Mouse (Mus musculus) urinary bladder, postnatal 36 days (tissue): ENCODE data around the gene Ehhadh.
"Not testable (repeated sequence)": the region's sequence is repeated elsewhere in the genome, so short reads cannot be mapped to it uniquely, and the experiment has no call there.

Experiments
- DNase-seq, 2 experiments: peaks; one replicate each; pipeline ENCODE4 v3.0.0; 2022; ENCODE audit warnings: low spot score in 2 of 2, mixed read lengths in 1 of 2

Ehhadh gene

GRCm38 (mm10) chr16:21787516-21788353 lies at the start of gene Ehhadh:
Gene Ehhadh (minus strand): TSS chr16:21787807.
- DNase-seq = peak; percentile 58 to 82

DNA sequence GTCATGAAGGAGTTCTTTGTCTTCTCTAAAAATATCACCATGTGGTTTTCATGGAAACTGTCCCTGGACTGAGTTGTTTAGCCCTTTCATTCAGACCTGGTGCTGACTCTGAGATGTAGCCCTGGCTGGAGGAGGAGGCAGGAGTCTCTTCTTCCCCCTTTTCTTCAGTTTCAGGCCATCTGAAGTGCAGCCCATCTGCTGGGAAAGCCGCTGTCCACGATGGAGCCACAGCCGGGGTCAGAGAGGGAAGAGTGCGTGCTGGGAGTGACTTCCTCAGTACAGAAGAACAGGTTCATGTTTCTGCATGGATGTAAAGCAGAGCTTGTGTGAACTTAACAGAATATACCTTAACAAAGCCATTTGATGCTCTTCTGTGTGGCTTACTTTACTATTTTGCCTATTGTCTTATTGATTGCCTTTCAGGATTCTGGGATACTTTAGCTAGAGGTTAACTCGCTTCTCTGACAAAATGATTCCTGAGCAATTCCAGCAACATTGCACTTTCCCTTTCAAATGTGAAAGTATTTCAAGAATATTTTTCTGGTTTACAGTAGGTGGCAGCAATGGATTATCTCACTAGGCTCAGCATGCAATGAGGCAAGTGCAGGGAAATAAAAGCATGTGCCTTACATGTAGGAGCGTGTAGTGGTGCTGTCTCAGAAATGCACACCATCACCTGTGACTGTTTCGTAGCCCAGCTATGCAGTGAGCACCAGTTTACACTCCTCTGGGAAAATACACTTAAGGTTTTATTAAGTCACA lies 48.9 kb upstream of the Ehhadh start:
- no peak for DNase-seq

DNA sequence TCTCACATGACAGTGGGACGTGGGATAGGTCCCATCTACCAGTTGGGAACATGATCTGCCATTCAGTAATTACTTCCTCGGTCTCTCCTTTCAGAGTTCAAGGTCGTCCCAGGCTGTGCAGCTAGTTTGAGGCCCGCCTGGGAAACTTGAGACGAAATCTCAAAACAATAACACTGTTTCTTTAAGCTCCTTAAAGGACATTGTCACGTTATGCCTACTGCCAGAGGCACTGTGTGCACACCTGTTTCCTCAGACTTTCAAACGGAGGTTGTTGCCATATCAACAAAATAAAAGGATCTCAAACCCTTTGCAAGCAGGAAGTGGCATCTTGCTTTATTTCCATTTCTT lies 48.0 kb upstream of the Ehhadh start:
- no peak for DNase-seq

- DNase-seq = no peak
Observed at GRCm38 (mm10) chr16:21834866-21835583, 47.4 kb upstream of the Ehhadh start.

DNA sequence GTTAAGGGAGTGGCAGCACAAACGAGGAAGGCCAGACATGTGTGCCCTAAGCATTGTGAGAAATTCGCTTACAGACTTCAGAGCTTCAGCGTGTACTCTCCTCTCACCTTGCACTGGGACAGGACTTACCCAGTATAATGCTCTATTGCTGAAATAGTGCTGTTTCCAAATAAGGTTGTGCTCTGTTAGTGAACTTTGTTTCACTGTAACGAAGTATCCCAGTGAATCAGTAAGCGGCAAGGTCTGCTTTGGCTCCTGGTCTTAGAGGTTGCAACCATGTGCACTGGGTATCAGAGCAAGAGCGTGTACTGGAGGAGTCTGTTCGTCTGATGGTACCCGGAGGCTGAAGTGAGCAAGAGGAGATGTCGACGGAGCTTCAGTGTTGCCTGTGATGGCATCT lies 46.4 kb upstream of the Ehhadh start:
- DNase-seq = no peak

DNA sequence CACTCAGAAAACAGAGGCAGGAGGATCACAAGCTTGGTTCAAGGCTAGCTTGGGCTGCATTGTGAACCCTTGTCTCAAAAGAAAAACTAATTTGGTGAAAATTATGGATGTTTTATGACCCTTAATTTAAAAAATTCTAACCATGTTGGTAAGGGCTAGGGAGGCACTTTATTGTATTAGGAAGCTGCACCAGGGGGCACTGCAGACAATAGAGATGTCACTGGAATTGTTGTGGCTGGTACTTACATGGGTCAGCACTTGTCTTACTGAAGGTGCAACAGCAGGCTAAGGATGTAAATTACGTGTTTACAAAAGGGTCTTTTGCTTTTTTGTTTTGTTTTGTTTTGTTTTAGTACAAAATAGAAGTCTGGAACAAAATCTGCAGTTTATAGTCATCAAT lies 45.9 kb upstream of the Ehhadh start:
- no peak for DNase-seq

DNA sequence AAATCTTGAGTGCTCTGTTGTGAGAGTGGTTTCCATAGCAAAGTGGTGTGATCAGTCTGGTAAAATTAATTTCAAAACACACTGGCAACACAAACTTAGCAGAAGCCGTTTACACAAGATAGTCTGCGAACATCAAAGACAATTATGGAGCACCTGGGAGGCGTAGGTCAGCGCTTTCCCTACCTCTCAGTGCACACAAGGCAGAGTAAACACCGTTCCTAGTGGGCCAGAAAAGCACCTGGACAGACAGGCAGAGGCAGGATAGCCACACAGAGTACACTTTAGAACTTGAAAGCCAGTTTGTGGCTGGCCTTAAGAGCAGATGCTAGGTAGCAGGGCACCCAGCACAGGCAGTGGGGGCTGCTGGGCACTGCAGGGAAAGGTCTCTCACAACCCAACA lies 44.2 kb upstream of the Ehhadh start:
- no peak for DNase-seq

- DNase-seq = no peak
Observed at GRCm38 (mm10) chr16:21830784-21831183, 43.2 kb upstream of the Ehhadh start.

- no peak for DNase-seq
Observed at GRCm38 (mm10) chr16:21829711-21830110, 42.1 kb upstream of the Ehhadh start.

DNA sequence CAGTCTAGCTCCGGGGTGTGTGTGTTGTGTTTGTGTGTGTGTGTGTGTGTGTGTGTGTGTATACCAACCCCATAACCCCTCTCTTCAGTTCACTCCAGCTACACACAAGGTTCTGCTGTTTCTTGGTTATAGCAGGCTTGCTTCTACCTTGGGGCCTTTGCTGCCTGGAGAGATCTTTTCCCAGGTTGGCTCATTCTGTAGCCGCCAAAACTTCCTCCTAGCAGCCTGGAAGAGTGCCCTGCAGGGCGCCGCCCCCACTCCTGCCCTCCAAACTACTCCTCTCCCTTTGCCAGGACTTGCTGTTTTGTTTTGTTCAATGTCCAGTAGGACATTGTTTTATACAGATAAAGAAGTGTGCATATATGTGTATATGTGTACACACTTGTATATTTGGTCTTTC lies 40.0 kb upstream of the Ehhadh start:
- no peak for DNase-seq

DNA sequence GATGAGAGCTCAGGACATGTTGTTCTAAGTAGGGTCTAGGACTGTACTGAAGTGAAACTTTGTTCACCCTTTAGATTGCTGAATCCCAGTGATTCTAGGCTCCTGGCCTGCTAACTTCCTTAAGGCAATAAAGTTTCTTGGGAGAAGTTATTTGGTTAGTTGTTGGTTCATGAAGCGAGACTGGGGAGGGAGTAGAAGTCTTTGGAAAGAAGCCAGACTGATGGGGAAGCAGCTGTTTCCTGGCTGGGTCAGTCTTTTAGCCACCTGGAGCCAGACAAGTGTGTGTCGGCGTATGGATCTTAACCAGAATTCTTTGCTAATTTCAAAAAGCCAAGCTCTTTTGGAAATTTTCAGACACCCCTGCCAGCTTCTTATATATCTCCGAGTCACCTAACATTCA lies 39.5 kb upstream of the Ehhadh start:
- DNase-seq = no peak

DNA sequence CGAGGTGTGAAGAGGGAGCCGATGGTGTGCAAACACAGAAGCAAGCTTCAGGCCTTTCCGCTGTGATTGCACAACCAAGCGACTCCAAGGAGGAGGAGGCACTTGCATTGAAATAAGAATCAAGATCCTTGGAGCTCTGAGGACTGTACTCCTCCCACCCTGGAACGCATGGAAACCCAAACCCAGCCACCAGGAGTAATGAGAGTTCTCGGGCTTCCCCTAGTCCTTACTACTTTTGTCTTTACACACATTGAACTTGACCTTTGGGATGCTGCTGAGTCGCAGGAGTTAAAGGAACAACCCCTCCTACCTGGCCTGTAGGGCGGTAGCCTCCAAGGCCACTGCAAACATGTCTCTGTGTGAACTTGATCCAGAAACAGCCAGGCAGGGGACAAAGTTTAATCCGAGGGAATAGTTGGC lies 38.0 kb upstream of the Ehhadh start:
- no peak for DNase-seq

GRCm38 (mm10) chr16:21818629-21819028 lies 31.0 kb upstream of the Ehhadh start:
- no peak for DNase-seq

GRCm38 (mm10) chr16:21818132-21818531 lies 30.5 kb upstream of the Ehhadh start:
- peak in 1 of 2 experiments; percentile 35 for DNase-seq

GRCm38 (mm10) chr16:21815669-21816010 lies 28.0 kb upstream of the Ehhadh start:
- no peak for DNase-seq

- DNase-seq = peak; percentile 38 to 43
Observed at GRCm38 (mm10) chr16:21814861-21815668, 27.5 kb upstream of the Ehhadh start.

- no peak for DNase-seq
Observed at GRCm38 (mm10) chr16:21813164-21813834, 25.7 kb upstream of the Ehhadh start.

GRCm38 (mm10) chr16:21807786-21808185 lies 20.2 kb upstream of the Ehhadh start:
- not testable (repeated sequence) for DNase-seq

DNA sequence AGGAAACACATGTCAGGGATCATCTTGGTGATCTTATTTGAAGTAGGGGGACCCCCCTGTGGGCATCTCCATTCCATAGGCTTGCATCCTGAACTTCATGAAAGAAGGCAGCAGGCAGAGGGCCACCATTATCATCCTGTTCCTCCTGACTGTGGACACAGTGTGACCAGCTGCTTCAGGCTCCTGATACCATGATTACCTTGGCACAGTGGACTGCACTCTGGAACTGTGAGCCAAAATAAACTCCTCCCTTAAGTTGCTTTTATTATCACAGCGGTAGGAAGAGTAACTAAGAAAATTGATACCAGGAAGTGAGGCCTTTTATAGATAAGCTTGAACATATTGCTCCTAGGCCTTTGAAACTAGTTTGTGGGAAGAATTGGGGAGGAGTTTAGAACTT lies 19.3 kb upstream of the Ehhadh start:
- DNase-seq = no peak

DNA sequence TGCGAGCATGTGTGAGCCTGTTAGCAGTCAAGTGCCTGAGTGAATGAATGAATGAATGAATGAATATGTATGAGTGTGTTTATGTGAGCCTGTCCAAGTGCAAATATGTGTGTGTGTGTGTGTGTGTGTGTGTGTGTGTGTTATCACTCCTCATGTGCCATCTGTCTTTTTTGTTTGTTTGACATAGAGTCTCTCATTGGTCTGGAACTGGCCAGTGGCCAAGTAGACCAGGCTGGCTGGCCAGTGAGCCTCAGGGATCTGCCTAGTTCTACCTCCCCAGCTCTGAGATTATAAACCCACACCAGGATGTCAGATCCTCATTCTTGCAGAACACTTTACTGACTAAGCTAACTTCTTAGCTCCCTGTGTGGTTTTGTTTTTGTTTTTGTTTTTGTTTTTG lies 16.7 kb upstream of the Ehhadh start:
- no peak for DNase-seq

DNA sequence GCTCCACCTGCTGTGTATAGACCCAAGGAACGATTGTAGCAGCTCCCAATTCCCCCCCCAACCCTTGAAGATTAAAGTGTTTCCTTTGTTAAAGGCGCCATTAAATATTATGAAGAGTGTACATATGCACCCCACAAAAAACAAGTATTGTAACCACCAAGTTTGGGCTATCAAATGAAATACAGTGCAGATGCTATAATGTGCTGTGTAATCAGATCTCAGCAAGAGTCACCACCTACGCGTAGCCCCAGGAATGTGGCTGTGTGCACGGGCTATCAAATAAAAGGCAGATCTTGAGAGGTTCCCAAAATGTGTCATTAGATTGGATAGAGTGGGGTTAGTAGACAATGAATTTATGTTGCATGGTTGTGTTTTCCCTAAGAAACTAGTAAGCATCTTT lies 7.5 kb upstream of the Ehhadh start:
- DNase-seq = no peak
